Mouse (Mus musculus) stomach, embryonic 14.5 days (tissue): ENCODE results near the gene Prkcb. TPM values are rescaled to one million over a fixed set of nuclear protein-coding genes. Genes with fewer than 3 reads are reported as not detected.

Experiments used
- polyA plus RNA-seq: library from polyadenylated mRNA; unstranded; fragments of >200 nt; fragmentation: Nextera tagmentation; extraction: Ambion mirVana; gene quantifications from 2 replicates; pipeline ENCODE4 v1.2.1, GENCODE M21; 2014

The Prkcb gene
- polyA plus RNA-seq, 1 experiment from 2014 or later = 18.4 TPM

Other genes with a start within 250 kb of the Prkcb start
- gene Ubfd1, start 221.6 kb upstream of the Prkcb start, polyA plus RNA-seq = 77.5 and 86.2 TPM in 2 replicates
- 17.9 and 18.7 TPM in 2 replicates for gene Ears2, start 221.5 kb upstream of the Prkcb start, polyA plus RNA-seq
- gene Ndufab1, start 186.9 kb upstream of the Prkcb start, polyA plus RNA-seq = 623 and 627 TPM in 2 replicates
- 19.9 and 20.0 TPM in 2 replicates for gene Palb2, start 155.8 kb upstream of the Prkcb start, polyA plus RNA-seq
- 129 and 133 TPM in 2 replicates for gene Dctn5, start 155.7 kb upstream of the Prkcb start, polyA plus RNA-seq
- gene Plk1, start 129.3 kb upstream of the Prkcb start, polyA plus RNA-seq = 91.2 and 92.3 TPM in 2 replicates
- 12.8 and 13.3 TPM in 2 replicates for gene Ern2, start 102.5 kb upstream of the Prkcb start, polyA plus RNA-seq
- not detected in 2 replicates for gene Chp2, start 69.3 kb upstream of the Prkcb start, polyA plus RNA-seq